Mouse (Mus musculus) stomach, embryonic 15.5 days (tissue): Measurements from ENCODE around the gene Spata31d1d. TPM values are rescaled to one million over a fixed set of nuclear protein-coding genes. Genes with fewer than 3 reads are reported as not detected.
"Not testable (repeated sequence)": the region's sequence is repeated elsewhere in the genome, so short reads cannot be mapped to it uniquely, and the experiment has no call there.

Experiments used
- ATAC-seq: fragments of 200-750 bp; cut with Nextera tagmentation; 2 replicates; pipeline ENCODE4 v1.8.0; 2017; ENCODE audit warnings: low read depth, moderate number of reproducible peaks, moderate TSS enrichment; ENCODE audit not compliant: insufficient read depth, low FRiP score
- H3K27ac ChIP-seq: fragments of 300-500 bp; sonication (generic); 2 replicates; pipeline ENCODE4 v1.5.1; 2015; ENCODE audit warnings: mild to moderate bottlenecking, inconsistent platforms
- H3K27me3 ChIP-seq: fragments of 300-500 bp; sonication (generic); replicated peaks from 2 replicates; pipeline ENCODE4 v1.6.1; 2015; ENCODE audit warnings: inconsistent platforms
- H3K36me3 ChIP-seq: fragments of 300-500 bp; sonication (generic); 2 replicates; pipeline ENCODE4 v1.6.1; 2015; ENCODE audit warnings: inconsistent platforms
- H3K4me1 ChIP-seq: fragments of 300-500 bp; sonication (generic); 2 replicates; pipeline ENCODE4 v1.6.1; 2015; ENCODE audit warnings: inconsistent platforms
- H3K4me2 ChIP-seq: fragments of 300-500 bp; sonication (generic); 2 replicates; pipeline ENCODE4 v1.6.1; 2015; ENCODE audit warnings: mild to moderate bottlenecking, inconsistent platforms
- H3K4me3 ChIP-seq: fragments of 300-500 bp; sonication (generic); replicated peaks from 2 replicates; pipeline ENCODE4 v1.5.1; 2015; ENCODE audit warnings: inconsistent platforms
- H3K9ac ChIP-seq: fragments of 300-500 bp; sonication (generic); 2 replicates; pipeline ENCODE4 v1.6.1; 2015; ENCODE audit warnings: inconsistent platforms
- H3K9me3 ChIP-seq: fragments of 300-500 bp; sonication (generic); 2 replicates; pipeline ENCODE4 v1.6.1; 2016; ENCODE audit warnings: inconsistent platforms
- WGBS: fragments of 180-500 bp; shearing (Covaris S2); methylation state at CpG from one replicate; pipeline ENCODE4 v1.1.7; 2015; 5-methylcytosine and 5-hydroxymethylcytosine counted together
- polyA plus RNA-seq: library from polyadenylated mRNA; unstranded; fragments of >200 nt; fragmentation: Nextera tagmentation; extraction: Ambion mirVana; gene quantifications from 2 replicates; pipeline ENCODE4 v1.2.1, GENCODE M21; 2015

Gene Spata31d1d
- not detected in 2 replicates for polyA plus RNA-seq

GRCm38 (mm10) chr13:59731652-59732051 is at the start of gene Spata31d1d:
Gene Spata31d1d (minus strand): TSS chr13:59731752.
- 49% methylated on average over 7 of the region's 7 CpGs for WGBS
- H3K4me2 ChIP-seq: no peak within 1 kb of the TSS
- H3K36me3 ChIP-seq: no peaks in the 10 kb centered on the region
- H3K27ac ChIP-seq: no peak within 1 kb of the TSS
- no peaks in the 10 kb centered on the region; the same call in 1 of the 2 replicates for H3K27me3 ChIP-seq
- no peak within 1 kb of the TSS for H3K4me3 ChIP-seq
- no peaks in the 10 kb centered on the region for H3K9me3 ChIP-seq
- ATAC-seq: no peak
- 0 out of 2 replicates have a peak, but pooled peaks cover 3% of the 10 kb centered on the region for H3K4me1 ChIP-seq
- H3K9ac ChIP-seq: no peak within 1 kb of the TSS

- not testable (repeated sequence) for H3K4me1 ChIP-seq, H3K9me3 ChIP-seq, H3K9ac ChIP-seq, ATAC-seq, H3K27me3 ChIP-seq, H3K4me2 ChIP-seq, H3K27ac ChIP-seq, H3K4me3 ChIP-seq
- peaks cover 70% of the 10 kb centered on the region for H3K36me3 ChIP-seq
- WGBS: 100% methylated on average over 1 of the region's 1 CpGs
These were observed 48.3 kb upstream of the Spata31d1d start for GRCm38 (mm10) chr13:59779744-59780264.

GRCm38 (mm10) chr13:59779213-59779612 is 47.7 kb upstream of the Spata31d1d start:
- Histone ChIP-seq H3K4me1 (no peaks in the 10 kb centered on the region), H3K4me3 (no peak overlapping the region), H3K9me3 (no peaks in the 10 kb centered on the region), H3K36me3 (peaks cover 67% of the 10 kb centered on the region), H3K27ac (no peak overlapping the region), H3K4me2 (no peak overlapping the region), H3K27me3 (no peaks in the 10 kb centered on the region), H3K9ac (no peak overlapping the region)
- no peak for ATAC-seq
- WGBS: 82% methylated on average over 4 of the region's 4 CpGs

GRCm38 (mm10) chr13:59775168-59775567 is 43.6 kb upstream of the Spata31d1d start:
- H3K9me3 ChIP-seq: no peaks in the 10 kb centered on the region
- H3K4me1 ChIP-seq: peaks cover 14% of the 10 kb centered on the region
- H3K4me3 ChIP-seq: no peak overlapping the region
- no peaks in the 10 kb centered on the region for H3K27me3 ChIP-seq
- 87% methylated on average over 3 of the region's 3 CpGs for WGBS
- no peak overlapping the region for H3K9ac ChIP-seq
- peaks cover 34% of the 10 kb centered on the region for H3K36me3 ChIP-seq
- no peak overlapping the region for H3K27ac ChIP-seq
- no peak for ATAC-seq
- no peak overlapping the region for H3K4me2 ChIP-seq

GRCm38 (mm10) chr13:59771257-59771656 is 39.7 kb upstream of the Spata31d1d start:
- H3K4me2 ChIP-seq: peak overlapping the region; percentile 84
- H3K9me3 ChIP-seq: no peaks in the 10 kb centered on the region
- peak overlapping the region; percentile 100 for H3K27ac ChIP-seq
- 20% methylated on average over 9 of the region's 9 CpGs for WGBS
- H3K36me3 ChIP-seq: peaks cover 11% of the 10 kb centered on the region
- no peak overlapping the region for H3K9ac ChIP-seq
- no peak overlapping the region for H3K4me3 ChIP-seq
- no peaks in the 10 kb centered on the region for H3K27me3 ChIP-seq
- peak; percentile 18; the same call in 1 of the 2 replicates for ATAC-seq
- peaks cover 38% of the 10 kb centered on the region for H3K4me1 ChIP-seq

GRCm38 (mm10) chr13:59770847-59771246 is 39.3 kb upstream of the Spata31d1d start:
- Histone ChIP-seq H3K9ac (no peak overlapping the region), H3K4me2 (peak overlapping the region; percentile 84), H3K27ac (peak overlapping the region; percentile 100)

GRCm38 (mm10) chr13:59770164-59770562 is 38.6 kb upstream of the Spata31d1d start:
- ATAC-seq: peak; percentile 80
- Histone ChIP-seq H3K36me3 (peaks cover 9% of the 10 kb centered on the region), H3K9me3 (no peaks in the 10 kb centered on the region), H3K4me1 (peaks cover 43% of the 10 kb centered on the region), H3K27ac (peak overlapping the region; percentile 100), H3K9ac (peak overlapping the region; percentile 66), H3K27me3 (no peaks in the 10 kb centered on the region), H3K4me3 (peak overlapping the region; percentile 86), H3K4me2 (peak overlapping the region; percentile 84)
- WGBS: under 1% methylated on average over 28 of the region's 28 CpGs

More at GRCm38 (mm10) chr13:59770847-59771246, 39.3 kb upstream of the Spata31d1d start:
- peaks cover 11% of the 10 kb centered on the region for H3K36me3 ChIP-seq
- H3K4me1 ChIP-seq: peaks cover 42% of the 10 kb centered on the region
- no peak for ATAC-seq
- WGBS: 48% methylated on average over 9 of the region's 9 CpGs
- H3K27me3 ChIP-seq: no peaks in the 10 kb centered on the region
- peak overlapping the region; percentile 6; the same call in 1 of the 2 replicates for H3K4me3 ChIP-seq
- H3K9me3 ChIP-seq: no peaks in the 10 kb centered on the region

GRCm38 (mm10) chr13:59769296-59770163 is 38.0 kb upstream of the Spata31d1d start, which contains the start of gene Isca1:
Gene Isca1 (minus strand): TSS chr13:59769810.
- Histone ChIP-seq H3K9ac (peak within 1 kb of the TSS; percentile 87), H3K27ac (peak within 1 kb of the TSS; percentile 100), H3K4me1 (peaks cover 43% of the 10 kb centered on the region), H3K27me3 (no peaks in the 10 kb centered on the region), H3K36me3 (0 out of 2 replicates have a peak, but pooled peaks cover 5% of the 10 kb centered on the region), H3K9me3 (no peaks in the 10 kb centered on the region), H3K4me2 (peak within 1 kb of the TSS; percentile 84), H3K4me3 (peak within 1 kb of the TSS; percentile 86)
- peak; percentile 95 for ATAC-seq
- under 1% methylated on average over 90 of the region's 91 CpGs for WGBS

- Histone ChIP-seq H3K36me3 (0 out of 2 replicates have a peak, but pooled peaks cover 5% of the 10 kb centered on the region), H3K9me3 (no peaks in the 10 kb centered on the region), H3K4me2 (peak overlapping the region; percentile 84), H3K9ac (peak overlapping the region; percentile 87), H3K27ac (0 out of 2 replicates have a peak overlapping the region, but pooled peaks have one; percentile 12), H3K27me3 (no peaks in the 10 kb centered on the region), H3K4me3 (peak overlapping the region; percentile 86), H3K4me1 (peaks cover 43% of the 10 kb centered on the region)
- 23% methylated on average over 13 of the region's 13 CpGs for whole genome bisulfite sequencing
- no peak for ATAC-seq
These were observed 37.0 kb upstream of the Spata31d1d start for GRCm38 (mm10) chr13:59768531-59768930.

- Histone ChIP-seq H3K27me3 (no peaks in the 10 kb centered on the region), H3K4me3 (peak overlapping the region; percentile 13), H3K4me1 (peaks cover 43% of the 10 kb centered on the region), H3K36me3 (peaks cover 3% of the 10 kb centered on the region; the same call in 1 of the 2 replicates), H3K27ac (peak overlapping the region; percentile 80), H3K9ac (0 out of 2 replicates have a peak overlapping the region, but pooled peaks have one; percentile 0), H3K4me2 (peak overlapping the region; percentile 84), H3K9me3 (no peaks in the 10 kb centered on the region)
- WGBS: 46% methylated on average over 11 of the region's 11 CpGs
- ATAC-seq: no peak
These were observed 35.4 kb upstream of the Spata31d1d start for GRCm38 (mm10) chr13:59766786-59767515.

GRCm38 (mm10) chr13:59762791-59763190 is 31.2 kb upstream of the Spata31d1d start:
- 84% methylated on average over 7 of the region's 7 CpGs for WGBS
- H3K27ac ChIP-seq: no peak overlapping the region

More at GRCm38 (mm10) chr13:59762791-59763190, 31.2 kb upstream of the Spata31d1d start:
- H3K4me2 ChIP-seq: no peak overlapping the region
- H3K4me3 ChIP-seq: no peak overlapping the region
- peaks cover 19% of the 10 kb centered on the region for H3K4me1 ChIP-seq
- no peak overlapping the region for H3K9ac ChIP-seq
- H3K27me3 ChIP-seq: no peaks in the 10 kb centered on the region
- no peak for ATAC-seq
- peaks cover 20% of the 10 kb centered on the region; the same call in 1 of the 2 replicates for H3K36me3 ChIP-seq
- H3K9me3 ChIP-seq: no peaks in the 10 kb centered on the region
